Mouse (Mus musculus) stomach, postnatal 0 days (tissue): Measurements from ENCODE around the gene Chchd4.

Experiments
- CTCF ChIP-seq: IDR thresholded peaks from 2 replicates; pipeline ENCODE4 v1.5.1; 2016; ENCODE audit warnings: antibody characterized with exemption, low read depth, mild to moderate bottlenecking, moderate library complexity
- EP300 ChIP-seq: optimal IDR thresholded peaks from 2 replicates; pipeline ENCODE3; 2016; ENCODE audit warnings: antibody characterized with exemption

GRCm38 (mm10) chr6:91522816-91523215 is 49.5 kb upstream of the Chchd4 start:
- TF ChIP-seq CTCF = no peak
- no peak for TF ChIP-seq EP300
